Mouse (Mus musculus) left cerebral cortex, adult 2 months (tissue): ENCODE results near the gene Nsun2. TPM values are rescaled to one million over a fixed set of nuclear protein-coding genes. Genes with fewer than 3 reads are reported as not detected.

Experiments
- DNase-seq, 2 experiments: peaks; one replicate each; pipeline ENCODE4 v3.0.0; 2021 to 2022; ENCODE audit warnings: low spot score in 2 of 2, mixed read lengths in 1 of 2; ENCODE audit errors: extremely low spot score in 1 of 2
- H3K27ac ChIP-seq: fragments of 200-600 bp; 2 replicates; pipeline ENCODE4 v1.8.1; 2022
- H3K4me3 ChIP-seq: fragments of 200-600 bp; 2 replicates; pipeline ENCODE4 v1.8.1; 2022
- CTCF ChIP-seq: fragments of 200-600 bp; IDR thresholded peaks from 2 replicates; pipeline ENCODE4 v1.8.1; 2022; ENCODE audit warnings: antibody characterized with exemption, mild to moderate bottlenecking, moderate library complexity
- intact Hi-C: fragments of 180-260 bp; cut with DNase I; formaldehyde crosslinking; loops from one replicate; pipeline ENCODE4 v1.15.1; 2025
- total RNA-seq, 2 experiments: library from RNA; stranded (reverse); gene quantifications; 2 replicates each; pipeline ENCODE4 v1.2.3; 2021

The Nsun2 gene
- total RNA-seq, 2 experiments from 2014 or later, result 83.2 to 93.0 TPM

DNA sequence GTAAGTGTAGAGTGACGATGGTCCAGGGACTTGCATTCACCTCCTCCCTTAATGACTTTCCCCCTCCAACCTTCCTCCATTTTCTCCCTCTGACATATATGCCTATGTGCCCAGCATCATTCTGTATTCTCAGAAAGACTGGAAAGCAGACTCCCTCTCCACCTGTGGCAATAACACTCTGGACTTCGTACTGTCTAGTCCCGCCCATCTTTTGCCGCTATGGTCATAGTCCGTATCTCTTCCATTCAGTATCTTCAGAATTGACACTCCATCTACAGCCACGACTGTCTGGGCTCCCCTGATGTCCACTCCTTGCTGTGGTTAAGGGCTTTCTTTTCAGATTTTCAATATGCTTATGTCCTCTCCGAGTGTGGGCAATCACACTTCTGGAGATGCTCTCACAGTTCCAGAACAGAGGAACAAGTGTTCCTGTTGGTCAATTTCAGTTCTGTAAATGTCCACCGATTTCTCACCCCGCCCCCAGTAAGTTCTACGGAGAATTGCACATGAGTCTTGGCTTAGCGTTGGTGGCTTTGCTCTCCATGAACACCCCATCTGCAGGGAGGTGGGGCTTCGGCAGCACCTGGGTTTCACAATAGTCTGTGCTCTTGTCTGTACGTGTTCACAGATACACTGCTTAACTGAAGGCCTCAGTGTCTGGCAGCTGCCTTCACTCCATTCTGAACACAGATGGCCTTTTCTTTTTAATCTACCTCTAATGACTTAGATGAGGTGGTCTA is 111.1 kb downstream of the Nsun2 start:
- DNase-seq, result no peak
- no peak overlapping the region for H3K27ac ChIP-seq
- no peak overlapping the region for H3K4me3 ChIP-seq
- intact Hi-C loops, result no loop called here
- no peak for TF ChIP-seq CTCF

DNA sequence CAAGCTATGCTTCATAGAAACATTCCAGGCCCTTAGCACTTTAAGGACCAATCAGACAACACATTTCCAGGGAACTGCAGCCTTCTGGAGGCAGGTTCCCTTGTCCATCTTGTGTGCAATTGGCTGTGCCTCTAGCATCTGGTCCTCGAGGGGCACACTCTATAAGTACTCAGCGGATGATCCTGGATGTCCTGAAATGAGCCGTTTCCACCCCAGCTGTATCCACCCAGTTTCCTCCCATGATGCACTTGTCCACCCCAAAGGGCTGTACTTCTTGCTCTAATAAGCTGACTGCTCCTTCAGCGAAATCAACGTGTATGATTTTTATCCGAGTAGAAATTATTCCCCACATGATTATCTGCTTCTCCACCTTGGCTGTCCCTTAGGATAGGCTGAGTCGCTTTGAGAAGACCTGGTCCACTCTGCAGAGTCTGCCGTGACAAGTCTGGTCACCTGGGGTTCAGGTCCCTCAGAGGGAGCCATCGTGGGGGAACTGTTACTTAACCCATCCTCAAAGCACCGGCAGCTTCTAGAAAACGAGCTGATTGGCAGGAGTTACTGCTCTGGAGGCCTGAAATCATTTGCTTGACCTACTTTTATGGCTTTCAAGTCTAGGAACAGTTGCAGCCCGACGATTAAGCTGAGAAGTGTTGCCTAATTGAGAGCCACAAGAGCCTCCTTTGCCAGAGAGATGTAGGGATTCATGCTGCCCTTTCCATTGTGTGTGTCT is 112.3 kb downstream of the Nsun2 start:
- no peak for TF ChIP-seq CTCF
- H3K4me3 ChIP-seq, result no peak overlapping the region
- DNase-seq, result no peak
- H3K27ac ChIP-seq, result no peak overlapping the region
- intact Hi-C loops, result no loop called here

DNA sequence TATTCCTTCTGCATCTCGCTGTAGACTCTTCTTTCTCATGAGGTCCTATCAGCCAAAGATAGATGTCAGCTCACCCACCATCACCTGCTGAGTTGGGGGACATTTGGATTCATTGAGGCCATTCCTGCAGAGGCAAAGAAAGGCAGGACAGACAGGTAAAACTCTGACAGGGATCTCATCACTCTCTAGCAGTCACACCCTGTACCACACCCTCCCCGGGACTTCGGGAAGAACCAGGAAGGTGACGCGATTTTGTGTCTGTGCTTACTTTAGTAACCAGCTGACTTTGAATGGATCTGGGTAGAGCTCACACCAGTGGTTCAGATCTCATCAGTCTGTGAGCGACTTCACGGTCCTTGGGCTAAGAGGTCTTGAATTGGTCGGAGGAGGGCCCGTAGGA is 112.9 kb downstream of the Nsun2 start:
- Histone ChIP-seq H3K4me3 (no peak overlapping the region), H3K27ac (no peak overlapping the region)
- no peak for TF ChIP-seq CTCF
- DNase-seq, result no peak
- intact Hi-C loops, result no loop called here

- no peak overlapping the region for H3K27ac ChIP-seq
- TF ChIP-seq CTCF, result no peak
- peak in 1 of 2 experiments; percentile 3 for DNase-seq
- intact Hi-C loops, result loop anchor here (2.0 kb wide), 2 partner anchors 102 to 144 kb away; no protein-coding TSS in a partner anchor
- no peak overlapping the region for H3K4me3 ChIP-seq
Observed at GRCm38 (mm10) chr13:69654508-69654907, 121.0 kb downstream of the Nsun2 start.

DNA sequence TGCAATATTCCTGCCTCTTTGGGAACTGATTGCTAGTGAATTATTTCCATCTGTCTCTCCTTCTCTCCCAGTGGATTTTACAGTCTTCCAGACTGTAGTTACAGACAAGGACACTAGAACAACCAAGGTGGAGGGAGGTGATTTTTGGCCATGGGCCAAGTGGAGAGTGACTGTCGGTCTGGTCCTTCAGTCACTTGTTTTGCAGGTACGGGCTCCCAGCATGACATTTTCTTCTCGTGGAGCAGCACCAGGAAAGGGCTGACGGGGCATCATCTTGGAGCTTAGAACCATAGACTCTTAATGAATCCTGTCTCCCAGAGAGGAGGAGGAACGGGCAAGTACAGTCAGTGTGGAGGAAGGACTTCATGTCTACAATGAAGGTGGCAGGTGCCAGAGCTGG is 138.6 kb downstream of the Nsun2 start:
- DNase-seq, result peak in 1 of 2 experiments; percentile 6
- no peak overlapping the region for H3K27ac ChIP-seq
- H3K4me3 ChIP-seq, result no peak overlapping the region
- TF ChIP-seq CTCF, result no peak
- intact Hi-C loops, result no loop called here

- DNase-seq, result peak in 1 of 2 experiments; percentile 5
- intact Hi-C loops, result no loop called here
- no peak for TF ChIP-seq CTCF
Observed at GRCm38 (mm10) chr13:69672565-69672964, 139.0 kb downstream of the Nsun2 start.

DNA sequence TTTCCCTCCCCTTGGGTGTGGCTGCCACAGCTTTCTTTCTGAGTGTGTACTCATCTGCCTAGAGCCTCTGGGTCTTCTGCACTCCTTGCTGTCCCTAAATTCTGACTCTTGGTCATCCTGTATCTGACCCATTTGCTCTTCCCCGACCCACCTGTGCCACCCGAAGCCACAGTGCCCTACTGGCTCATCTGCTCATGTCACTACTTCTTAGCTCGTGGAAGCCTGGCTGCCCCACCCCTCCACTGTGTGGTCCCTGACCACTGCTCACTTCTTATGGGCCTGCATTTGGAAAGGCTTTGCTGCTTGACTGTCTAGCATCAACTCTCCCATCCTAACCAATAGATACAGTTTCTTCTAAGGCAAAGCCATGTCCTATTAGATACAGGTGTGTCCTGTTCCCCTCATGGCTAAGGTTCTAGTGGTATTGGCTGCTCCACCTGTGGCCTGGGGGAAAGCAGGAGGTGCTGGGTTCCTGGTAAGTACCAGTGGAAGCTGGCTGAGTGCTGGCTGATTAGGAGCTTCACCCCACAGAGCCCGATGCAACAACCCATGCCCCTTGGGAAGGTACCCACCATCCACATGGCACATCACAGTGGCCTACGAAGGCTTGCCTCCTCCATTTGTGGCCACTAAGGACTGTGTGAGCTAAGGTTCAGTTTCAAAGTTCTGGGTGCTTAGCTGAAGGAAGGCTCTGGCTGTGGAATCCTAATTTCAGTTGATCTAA is 139.8 kb downstream of the Nsun2 start:
- peak in 1 of 2 experiments; percentile 4 for DNase-seq
- Histone ChIP-seq H3K27ac (no peak overlapping the region), H3K4me3 (no peak overlapping the region)
- no peak for TF ChIP-seq CTCF
- intact Hi-C loops, result no loop called here

More at GRCm38 (mm10) chr13:69672565-69672964, 139.0 kb downstream of the Nsun2 start:
- Histone ChIP-seq H3K4me3 (no peak overlapping the region), H3K27ac (no peak overlapping the region)

DNA sequence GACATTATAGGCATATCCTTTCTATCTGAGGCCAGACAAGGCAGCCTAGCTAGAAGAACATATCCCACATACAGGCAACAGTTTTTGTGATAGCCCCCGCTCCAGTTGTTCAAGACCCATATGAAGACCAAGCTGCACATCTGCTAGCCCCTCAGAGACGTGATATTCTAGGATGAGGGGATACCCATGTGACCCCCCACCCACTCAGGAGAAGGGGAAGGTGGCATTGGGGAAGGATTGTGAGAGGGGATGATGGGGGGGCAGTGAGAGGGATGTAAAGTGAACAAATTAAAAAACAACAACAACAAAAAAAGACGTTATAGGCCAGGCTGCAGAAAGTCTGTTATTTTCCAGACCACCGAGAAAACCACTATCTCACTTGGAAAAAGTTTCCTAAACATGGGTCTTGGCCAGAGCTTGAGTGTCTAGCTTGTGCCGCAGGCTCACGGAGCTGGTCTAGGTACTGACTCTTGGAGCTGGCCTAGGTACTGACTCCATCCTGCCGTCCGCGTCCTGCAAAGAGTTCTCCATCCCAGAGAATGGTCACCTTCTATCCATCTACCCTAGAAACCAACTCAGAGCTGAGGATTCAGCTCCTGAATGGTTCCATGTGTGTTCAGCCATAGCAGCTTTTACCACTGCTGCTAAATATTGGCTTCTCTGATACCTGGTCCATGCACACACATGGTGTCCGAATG is 140.5 kb downstream of the Nsun2 start:
- peak in 1 of 2 experiments; percentile 3 for DNase-seq
- no peak overlapping the region for H3K27ac ChIP-seq
- no peak for TF ChIP-seq CTCF
- H3K4me3 ChIP-seq, result no peak overlapping the region
- intact Hi-C loops, result no loop called here

Other genes starting within 250 kb of the Nsun2 start
- 10 to 100 TPM; 46.5 to 48.2 TPM for gene Tent4a, start 871 bp downstream of the Nsun2 start, total RNA-seq
- 1 to 10 TPM; 6.9 to 8.5 TPM for gene Srd5a1, start 77.7 kb downstream of the Nsun2 start, total RNA-seq
- gene Ube2ql1, start 206.1 kb downstream of the Nsun2 start, total RNA-seq, result 100 to 1,000 TPM; 220 to 221 TPM